Mouse (Mus musculus): ENCODE measurements around the gene Elmo3. TPM values are rescaled to one million over a fixed set of nuclear protein-coding genes. Genes with fewer than 3 reads are reported as not detected.

Gene Elmo3
- total and polyA plus RNA-seq, 3 experiments, result 1.3 to 2.9 TPM; not detected in 1

- H3K4me1 ChIP-seq (ENCODE audit: control insufficient read depth in 1 of 2, insufficient read depth in 2 of 2, low read length in 2 of 2), result peaks cover 0 to 26% of the 10 kb centered on the region in 2 experiments; a peak in 2 of 4 replicates
- TF ChIP-seq TAL1 (IDR thresholded peaks at IDR 0.05; ENCODE audit: low read length) (no peak), ZC3H11A (IDR thresholded peaks at IDR 0.05; ENCODE audit: low read depth, low read length) (no peak), POLR2AphosphoS2 (IDR thresholded peaks at IDR 0.05; ENCODE audit: low read length) (no peak), USF2 (IDR thresholded peaks at IDR 0.05; ENCODE audit: borderline replicate concordance in 1 of 2, insufficient read depth in 1 of 2, low read depth in 1 of 2, low read length in 2 of 2) (no peak), MXI1 (IDR thresholded peaks at IDR 0.05; ENCODE audit: low read depth, low read length) (no peak), USF1 (IDR thresholded peaks at IDR 0.05; ENCODE audit: low read depth, low read length) (no peak), ETS1 (IDR thresholded peaks at IDR 0.05; ENCODE audit: low read depth, low read length) (no peak), TBP (IDR thresholded peaks at IDR 0.05; ENCODE audit: low read depth, low read length) (no peak), CHD2 (IDR thresholded peaks at IDR 0.05; ENCODE audit: low read length) (no peak), MAX (IDR thresholded peaks at IDR 0.05; ENCODE audit: low read length) (no peak), SIN3A (IDR thresholded peaks at IDR 0.05; ENCODE audit: low read length) (no peak), ELF1 (IDR thresholded peaks at IDR 0.05; ENCODE audit: low read depth, low read length) (no peak)
- H3K9ac ChIP-seq (ENCODE audit: control insufficient read depth, low read depth, low read length, poor library complexity, severe bottlenecking), result no peak overlapping the region
- DNase-seq (ENCODE audit: low read depth, low spot score), result no peak
- no peaks in the 10 kb centered on the region for H3K27me3 ChIP-seq (ENCODE audit: control insufficient read depth in 1 of 2, insufficient read depth in 2 of 2, low read length in 2 of 2)
- H3K36me3 ChIP-seq (ENCODE audit: control insufficient read depth in 1 of 2, insufficient read depth in 2 of 2, low read length in 2 of 2), result peaks cover 0 to 16% of the 10 kb centered on the region in 2 experiments; a peak in 2 of 4 replicates
- no peaks in the 10 kb centered on the region for H3K9me3 ChIP-seq (replicated peaks; ENCODE audit: insufficient read depth, low read length)
- H3K79me2 ChIP-seq (ENCODE audit: control insufficient read depth, insufficient read depth, low read length, poor library complexity), result peaks cover 15% of the 10 kb centered on the region
- H3K4me3 ChIP-seq (ENCODE audit: control insufficient read depth in 1 of 2, insufficient read depth in 1 of 2, low read depth in 2 of 2, low read length in 2 of 2), result no peak overlapping the region
- H3K27ac ChIP-seq (ENCODE audit: control insufficient read depth, low read depth, low read length), result no peak overlapping the region
Measured at GRCm38 (mm10) chr8:105260371-105261099, 44.9 kb upstream of the Elmo3 start.

- no peak overlapping the region for H3K4me3 ChIP-seq (ENCODE audit: control insufficient read depth in 1 of 2, insufficient read depth in 1 of 2, low read depth in 2 of 2, low read length in 2 of 2)
- H3K79me2 ChIP-seq (ENCODE audit: control insufficient read depth, insufficient read depth, low read length, poor library complexity), result peaks cover 15% of the 10 kb centered on the region
- peaks cover 0 to 17% of the 10 kb centered on the region in 2 experiments; a peak in 2 of 4 replicates for H3K36me3 ChIP-seq (ENCODE audit: control insufficient read depth in 1 of 2, insufficient read depth in 2 of 2, low read length in 2 of 2)
- no peaks in the 10 kb centered on the region for H3K9me3 ChIP-seq (replicated peaks; ENCODE audit: insufficient read depth, low read length)
- DNase-seq (ENCODE audit: low read depth, low spot score), result peak; percentile 84
- peak overlapping the region; percentile 49 for H3K27ac ChIP-seq (ENCODE audit: control insufficient read depth, low read depth, low read length)
- no peak overlapping the region for H3K9ac ChIP-seq (ENCODE audit: control insufficient read depth, low read depth, low read length, poor library complexity, severe bottlenecking)
- peaks cover 0 to 30% of the 10 kb centered on the region in 2 experiments; a peak in 2 of 4 replicates for H3K4me1 ChIP-seq (ENCODE audit: control insufficient read depth in 1 of 2, insufficient read depth in 2 of 2, low read length in 2 of 2)
- H3K27me3 ChIP-seq (ENCODE audit: control insufficient read depth in 1 of 2, insufficient read depth in 2 of 2, low read length in 2 of 2), result no peaks in the 10 kb centered on the region
- TF ChIP-seq ZKSCAN1 (IDR thresholded peaks at IDR 0.05; ENCODE audit: low read depth, low read length), result no peak
- peak; percentile 7 to 18 (median 17); a peak in 2 of 6 replicates for TF ChIP-seq CTCF (IDR thresholded peaks at IDR 0.05 in 2 of 3, conservative IDR thresholded peaks at IDR 0.05 in 1 of 3; ENCODE audit: control insufficient read depth in 1 of 3, insufficient read depth in 1 of 3, low read depth in 2 of 3, low read length in 3 of 3, poor library complexity in 1 of 3, severe bottlenecking in 1 of 3)
- 0 out of 2 replicates have a peak, but pooled peaks have one; percentile 36 for TF ChIP-seq SIN3A (IDR thresholded peaks at IDR 0.05; ENCODE audit: low read length)
- no peak for TF ChIP-seq MXI1 (IDR thresholded peaks at IDR 0.05; ENCODE audit: low read depth, low read length)
- TF ChIP-seq NELFE (IDR thresholded peaks at IDR 0.05; ENCODE audit: low read depth, low read length), result no peak
- TF ChIP-seq TCF12 (IDR thresholded peaks at IDR 0.05; ENCODE audit: low read depth, low read length), result no peak
- TF ChIP-seq USF2 (IDR thresholded peaks at IDR 0.05; ENCODE audit: borderline replicate concordance in 1 of 2, insufficient read depth in 1 of 2, low read depth in 1 of 2, low read length in 2 of 2), result no peak
- TF ChIP-seq CHD2 (IDR thresholded peaks at IDR 0.05; ENCODE audit: low read length), result no peak
- no peak for TF ChIP-seq ZMIZ1 (IDR thresholded peaks at IDR 0.05; ENCODE audit: low read depth, low read length)
- TF ChIP-seq UBTF (IDR thresholded peaks at IDR 0.05; ENCODE audit: borderline replicate concordance, insufficient read depth, low read depth, low read length), result no peak
- no peak for TF ChIP-seq POLR2AphosphoS2 (IDR thresholded peaks at IDR 0.05; ENCODE audit: low read length)
- no peak for TF ChIP-seq USF1 (IDR thresholded peaks at IDR 0.05; ENCODE audit: low read depth, low read length)
- TF ChIP-seq HCFC1 (IDR thresholded peaks at IDR 0.05; ENCODE audit: low read depth, low read length), result no peak
- TF ChIP-seq ETS1 (IDR thresholded peaks at IDR 0.05; ENCODE audit: low read depth, low read length), result no peak
- no peak for TF ChIP-seq RAD21 (IDR thresholded peaks at IDR 0.05; ENCODE audit: low read depth, low read length)
- TF ChIP-seq MAX (IDR thresholded peaks at IDR 0.05; ENCODE audit: low read length), result no peak
- TF ChIP-seq MYB (IDR thresholded peaks at IDR 0.05; ENCODE audit: low read depth, low read length), result no peak
- no peak for TF ChIP-seq NRF1 (IDR thresholded peaks at IDR 0.05; ENCODE audit: insufficient read depth, low read depth, low read length, poor library complexity, severe bottlenecking)
- TF ChIP-seq ZNF384 (IDR thresholded peaks at IDR 0.05; ENCODE audit: low read depth, low read length), result peak; percentile 60
- no peak for TF ChIP-seq ZC3H11A (IDR thresholded peaks at IDR 0.05; ENCODE audit: low read depth, low read length)
- no peak for TF ChIP-seq GABPA (IDR thresholded peaks at IDR 0.05; ENCODE audit: low read depth, low read length)
- 0 out of 4 replicates have a peak, but pooled peaks of 1 of the 2 experiments have one; percentile 17 for TF ChIP-seq POLR2A (IDR thresholded peaks at IDR 0.05; ENCODE audit: control insufficient read depth in 1 of 2, insufficient read depth in 1 of 2, low read depth in 1 of 2, low read length in 2 of 2, poor library complexity in 1 of 2)
- TF ChIP-seq EP300 (IDR thresholded peaks at IDR 0.05; ENCODE audit: low read depth in 1 of 2, low read length in 2 of 2), result peak; percentile 49 to 63
- no peak for TF ChIP-seq CHD1 (IDR thresholded peaks at IDR 0.05; ENCODE audit: low read depth, low read length)
Measured at GRCm38 (mm10) chr8:105261326-105261980, 43.9 kb upstream of the Elmo3 start.

All from MEL (cell line).